Mouse (Mus musculus) liver, embryonic 11.5 days (tissue): ENCODE results near the gene Narfl. TPM values are rescaled to one million over a fixed set of nuclear protein-coding genes. Genes with fewer than 3 reads are reported as not detected.
"Not testable (repeated sequence)": the region's sequence is repeated elsewhere in the genome, so short reads cannot be mapped to it uniquely, and the experiment has no call there.

Source experiments
- ATAC-seq: fragments of 200-750 bp; cut with Nextera tagmentation; replicated peaks from 2 replicates; pipeline ENCODE4 v1.8.0; 2017; ENCODE audit warnings: moderate number of reproducible peaks, mild to moderate bottlenecking, moderate TSS enrichment, moderate library complexity; ENCODE audit not compliant: low FRiP score
- DNase-seq: peaks from one replicate; pipeline ENCODE4 v3.0.0-alpha.2; 2017; ENCODE audit warnings: low spot score
- H3K27ac ChIP-seq: fragments of 300-500 bp; sonication (generic); 2 replicates; pipeline ENCODE4 v1.5.1; 2014; ENCODE audit warnings: mild to moderate bottlenecking, low read depth, low read length, control low read depth
- H3K27me3 ChIP-seq: fragments of 300-500 bp; sonication (generic); replicated peaks from 2 replicates; pipeline ENCODE4 v1.6.1; 2014; ENCODE audit warnings: low read length, mixed read lengths; ENCODE audit not compliant: control insufficient read depth, insufficient read depth
- H3K36me3 ChIP-seq: fragments of 300-500 bp; sonication (generic); 2 replicates; pipeline ENCODE4 v1.6.1; 2014; ENCODE audit warnings: mild to moderate bottlenecking, low read length, moderate library complexity, mixed read lengths; ENCODE audit not compliant: control insufficient read depth, insufficient read depth
- H3K4me1 ChIP-seq: fragments of 300-500 bp; sonication (generic); replicated peaks from 2 replicates; pipeline ENCODE4 v1.6.1; 2014; ENCODE audit warnings: low read length, mixed read lengths; ENCODE audit not compliant: control insufficient read depth, insufficient read depth
- H3K4me2 ChIP-seq: fragments of 300-500 bp; sonication (generic); 2 replicates; pipeline ENCODE4 v1.6.1; 2014; ENCODE audit warnings: mild to moderate bottlenecking, control low read depth, moderate library complexity
- H3K4me3 ChIP-seq: fragments of 300-500 bp; sonication (generic); 2 replicates; pipeline ENCODE4 v1.5.1; 2014; ENCODE audit warnings: low read depth, low read length, control low read depth
- H3K9ac ChIP-seq: fragments of 300-500 bp; sonication (generic); 2 replicates; pipeline ENCODE4 v1.6.1; 2014; ENCODE audit warnings: low read depth, low read length, control low read depth
- H3K9me3 ChIP-seq: fragments of 300-500 bp; sonication (generic); 2 replicates; pipeline ENCODE4 v1.6.1; 2016; ENCODE audit warnings: low read length, inconsistent platforms, mixed read lengths; ENCODE audit not compliant: control insufficient read depth
- WGBS: fragments of 180-500 bp; shearing (Covaris S2); extraction: QIAGEN DNeasy Blood & Tissue Kit; methylation state at CpG from one replicate; pipeline ENCODE4 v1.1.7; 2014; 5-methylcytosine and 5-hydroxymethylcytosine counted together
- polyA plus RNA-seq: library from polyadenylated mRNA; unstranded; fragments of >200 nt; fragmentation: Nextera tagmentation; extraction: Ambion mirVana; gene quantifications from 2 replicates; pipeline ENCODE4 v1.2.1, GENCODE M21; 2014

Narfl gene
- polyA plus RNA-seq, 1 experiment from 2014 or later, result 29.9 TPM

GRCm38 (mm10) chr17:25738861-25739260 lies 34.7 kb upstream of the Narfl start:
- DNase-seq, result no peak
- no peak overlapping the region for H3K4me3 ChIP-seq
- no peak for ATAC-seq
- WGBS, result 66% methylated on average over 7 of the region's 7 CpGs
- H3K9me3 ChIP-seq, result no peaks in the 10 kb centered on the region
- no peak overlapping the region for H3K27ac ChIP-seq
- no peak overlapping the region for H3K4me2 ChIP-seq
- no peak overlapping the region for H3K9ac ChIP-seq
- H3K27me3 ChIP-seq, result no peaks in the 10 kb centered on the region
- no peaks in the 10 kb centered on the region for H3K4me1 ChIP-seq
- H3K36me3 ChIP-seq, result no peaks in the 10 kb centered on the region

GRCm38 (mm10) chr17:25741471-25741870 lies 32.1 kb upstream of the Narfl start:
- not testable (repeated sequence) for H3K9me3 ChIP-seq, H3K27ac ChIP-seq, H3K4me3 ChIP-seq, H3K27me3 ChIP-seq, H3K9ac ChIP-seq, H3K4me1 ChIP-seq, DNase-seq, ATAC-seq, H3K36me3 ChIP-seq, H3K4me2 ChIP-seq
- 67% methylated on average over 12 of the region's 12 CpGs for WGBS

GRCm38 (mm10) chr17:25743831-25744230 lies 29.7 kb upstream of the Narfl start:
- H3K9ac ChIP-seq, result no peak overlapping the region
- no peak overlapping the region for H3K27ac ChIP-seq
- ATAC-seq, result no peak
- no peaks in the 10 kb centered on the region for H3K4me1 ChIP-seq
- H3K4me2 ChIP-seq, result no peak overlapping the region
- DNase-seq, result no peak
- H3K9me3 ChIP-seq, result no peaks in the 10 kb centered on the region
- no peaks in the 10 kb centered on the region; the same call in 1 of the 2 replicates for H3K27me3 ChIP-seq
- H3K4me3 ChIP-seq, result no peak overlapping the region
- no peaks in the 10 kb centered on the region for H3K36me3 ChIP-seq
- WGBS, result 90% methylated on average over 9 of the region's 9 CpGs

- no peak for ATAC-seq
- 66% methylated on average over 10 of the region's 10 CpGs for WGBS
Observed at GRCm38 (mm10) chr17:25744311-25744710, 29.3 kb upstream of the Narfl start.

GRCm38 (mm10) chr17:25748238-25748637 lies 25.3 kb upstream of the Narfl start:
- no peaks in the 10 kb centered on the region for H3K9me3 ChIP-seq
- DNase-seq, result no peak
- H3K36me3 ChIP-seq, result no peaks in the 10 kb centered on the region
- H3K4me2 ChIP-seq, result no peak overlapping the region
- no peaks in the 10 kb centered on the region; the same call in 1 of the 2 replicates for H3K27me3 ChIP-seq
- no peak overlapping the region for H3K4me3 ChIP-seq
- H3K4me1 ChIP-seq, result no peaks in the 10 kb centered on the region
- no peak overlapping the region for H3K27ac ChIP-seq
- ATAC-seq, result no peak
- 88% methylated on average over 4 of the region's 4 CpGs for WGBS
- H3K9ac ChIP-seq, result no peak overlapping the region

More at GRCm38 (mm10) chr17:25744311-25744710, 29.3 kb upstream of the Narfl start:
- Histone ChIP-seq H3K4me2 (no peak overlapping the region), H3K9ac (no peak overlapping the region), H3K4me1 (no peaks in the 10 kb centered on the region), H3K27ac (no peak overlapping the region), H3K4me3 (no peak overlapping the region), H3K27me3 (no peaks in the 10 kb centered on the region; the same call in 1 of the 2 replicates), H3K9me3 (no peaks in the 10 kb centered on the region), H3K36me3 (no peaks in the 10 kb centered on the region)
- no peak for DNase-seq

- no peaks in the 10 kb centered on the region for H3K4me1 ChIP-seq
- H3K27ac ChIP-seq, result no peak overlapping the region
- no peak for DNase-seq
- no peaks in the 10 kb centered on the region for H3K9me3 ChIP-seq
- WGBS, result 75% methylated on average over 6 of the region's 6 CpGs
- no peak for ATAC-seq
- H3K9ac ChIP-seq, result no peak overlapping the region
- H3K4me2 ChIP-seq, result no peak overlapping the region
- no peaks in the 10 kb centered on the region for H3K36me3 ChIP-seq
- no peaks in the 10 kb centered on the region; the same call in 1 of the 2 replicates for H3K27me3 ChIP-seq
- H3K4me3 ChIP-seq, result no peak overlapping the region
Observed at GRCm38 (mm10) chr17:25749314-25749713, 24.3 kb upstream of the Narfl start.

GRCm38 (mm10) chr17:25751446-25751845 lies 22.1 kb upstream of the Narfl start:
- H3K27me3 ChIP-seq, result no peaks in the 10 kb centered on the region; the same call in 1 of the 2 replicates
- H3K36me3 ChIP-seq, result no peaks in the 10 kb centered on the region
- no peak overlapping the region for H3K27ac ChIP-seq
- DNase-seq (no peak), ATAC-seq (no peak)
- H3K9ac ChIP-seq, result no peak overlapping the region
- H3K4me3 ChIP-seq, result no peak overlapping the region
- H3K4me1 ChIP-seq, result no peaks in the 10 kb centered on the region
- WGBS, result 58% methylated on average over 5 of the region's 5 CpGs
- no peaks in the 10 kb centered on the region for H3K9me3 ChIP-seq
- no peak overlapping the region for H3K4me2 ChIP-seq

- H3K27ac ChIP-seq, result no peak within 1 kb of the TSS
- no peaks in the 10 kb centered on the region for H3K27me3 ChIP-seq
- no peak within 1 kb of the TSS for H3K4me3 ChIP-seq
- no peak for DNase-seq
- H3K4me2 ChIP-seq, result no peak within 1 kb of the TSS
- H3K9me3 ChIP-seq, result no peaks in the 10 kb centered on the region
- H3K36me3 ChIP-seq, result no peaks in the 10 kb centered on the region
- 84% methylated on average over 9 of the region's 9 CpGs for WGBS
- ATAC-seq, result no peak
- no peak within 1 kb of the TSS for H3K9ac ChIP-seq
- H3K4me1 ChIP-seq, result no peaks in the 10 kb centered on the region
Observed at GRCm38 (mm10) chr17:25754241-25754640, 19.3 kb upstream of the Narfl start, which contains the start of gene Msln. Gene Msln (minus strand): TSS chr17:25754378.

GRCm38 (mm10) chr17:25755086-25755485 lies 18.5 kb upstream of the Narfl start:
- DNase-seq (no peak), ATAC-seq (no peak)
- Histone ChIP-seq H3K4me2 (no peak overlapping the region), H3K4me1 (no peaks in the 10 kb centered on the region), H3K4me3 (no peak overlapping the region), H3K36me3 (no peaks in the 10 kb centered on the region), H3K9ac (no peak overlapping the region), H3K27me3 (no peaks in the 10 kb centered on the region), H3K27ac (no peak overlapping the region), H3K9me3 (no peaks in the 10 kb centered on the region)
- WGBS, result 70% methylated on average over 4 of the region's 4 CpGs
